Mouse (Mus musculus) liver, postnatal 0 days (tissue): ENCODE data around the gene Uba7. TPM values are rescaled to one million over a fixed set of nuclear protein-coding genes. Genes with fewer than 3 reads are reported as not detected.
A peak's percentile ranks its signal among the peaks of the same experiment; 100 is the strongest.

Experiments
- ATAC-seq: fragments of 200-750 bp; cut with Nextera tagmentation; 2 replicates; pipeline ENCODE4 v1.8.0; 2017; ENCODE audit warnings: mild to moderate bottlenecking, moderate library complexity
- DNase-seq: peaks from one replicate; pipeline ENCODE4 v3.0.0-alpha.2; 2016
- H3K27ac ChIP-seq: fragments of 300-500 bp; sonication (generic); 2 replicates; pipeline ENCODE4 v1.5.1; 2014; ENCODE audit warnings: antibody characterized with exemption, moderate library complexity, mild to moderate bottlenecking, low read depth
- H3K27me3 ChIP-seq: fragments of 300-500 bp; sonication (generic); 2 replicates; pipeline ENCODE4 v1.6.1; 2014; ENCODE audit warnings: low read length, control low read depth, mixed read lengths; ENCODE audit not compliant: insufficient read depth
- H3K36me3 ChIP-seq: fragments of 300-500 bp; sonication (generic); replicated peaks from 2 replicates; pipeline ENCODE4 v1.6.1; 2014; ENCODE audit warnings: mild to moderate bottlenecking, control low read depth, low read length, moderate library complexity, mixed read lengths; ENCODE audit not compliant: insufficient read depth
- H3K4me1 ChIP-seq: fragments of 300-500 bp; sonication (generic); 2 replicates; pipeline ENCODE4 v1.6.1; 2014; ENCODE audit warnings: antibody characterized with exemption, mild to moderate bottlenecking, control low read depth; ENCODE audit not compliant: insufficient read depth
- H3K4me2 ChIP-seq: fragments of 300-500 bp; sonication (generic); 2 replicates; pipeline ENCODE4 v1.6.1; 2014; ENCODE audit warnings: low read depth, mild to moderate bottlenecking, low read length, moderate library complexity, mixed read lengths
- H3K4me3 ChIP-seq: fragments of 300-500 bp; sonication (generic); 2 replicates; pipeline ENCODE4 v1.5.1; 2014; ENCODE audit warnings: low read depth, low read length
- H3K9ac ChIP-seq: fragments of 300-500 bp; sonication (generic); replicated peaks from 2 replicates; pipeline ENCODE4 v1.6.1; 2014; ENCODE audit warnings: mild to moderate bottlenecking, moderate library complexity
- H3K9me3 ChIP-seq: fragments of 300-500 bp; sonication (generic); 2 replicates; pipeline ENCODE4 v1.6.1; 2016; ENCODE audit warnings: mild to moderate bottlenecking, control low read depth, low read length, mixed read lengths
- CTCF ChIP-seq: sonication (generic); IDR thresholded peaks from 2 replicates; pipeline ENCODE4 v1.5.1; 2016; ENCODE audit warnings: antibody characterized with exemption, low read depth
- EP300 ChIP-seq: IDR thresholded peaks from 2 replicates; pipeline ENCODE4 v1.6.1; 2016; ENCODE audit warnings: antibody characterized with exemption, low read depth, mild to moderate bottlenecking
- WGBS: fragments of 180-500 bp; shearing (Covaris S2); extraction: QIAGEN DNeasy Blood & Tissue Kit; methylation state at CpG from one replicate; pipeline ENCODE4 v1.1.7; 2014; ENCODE audit not compliant: insufficient replicate concordance; 5-methylcytosine and 5-hydroxymethylcytosine counted together
- polyA plus RNA-seq: library from polyadenylated mRNA; unstranded; fragments of >200 nt; fragmentation: Nextera tagmentation; extraction: Ambion mirVana; gene quantifications from 2 replicates; pipeline ENCODE4 v1.2.1, GENCODE M21; 2015

Uba7 gene
- polyA plus RNA-seq, 1 experiment from 2014 or later = 33.2 TPM

- Histone ChIP-seq H3K27me3 (peaks cover 30% of the 10 kb centered on the region), H3K4me2 (peak within 1 kb of the TSS; percentile 68), H3K9me3 (no peaks in the 10 kb centered on the region), H3K27ac (no peak within 1 kb of the TSS), H3K4me3 (peak within 1 kb of the TSS; percentile 39), H3K36me3 (no peaks in the 10 kb centered on the region), H3K9ac (0 out of 2 replicates have a peak within 1 kb of the TSS, but pooled peaks have one; percentile 11), H3K4me1 (peaks cover 10% of the 10 kb centered on the region)
- ATAC-seq (no peak), DNase-seq (no peak)
- WGBS = 43% methylated on average over 3 of the region's 3 CpGs
- TF ChIP-seq CTCF = no peak
- no peak for TF ChIP-seq EP300
Measured at GRCm38 (mm10) chr9:107935374-107935773, 39.9 kb upstream of the Uba7 start, which contains the start of gene Camkv. Camkv (plus strand) TSS chr9:107935674.

DNA sequence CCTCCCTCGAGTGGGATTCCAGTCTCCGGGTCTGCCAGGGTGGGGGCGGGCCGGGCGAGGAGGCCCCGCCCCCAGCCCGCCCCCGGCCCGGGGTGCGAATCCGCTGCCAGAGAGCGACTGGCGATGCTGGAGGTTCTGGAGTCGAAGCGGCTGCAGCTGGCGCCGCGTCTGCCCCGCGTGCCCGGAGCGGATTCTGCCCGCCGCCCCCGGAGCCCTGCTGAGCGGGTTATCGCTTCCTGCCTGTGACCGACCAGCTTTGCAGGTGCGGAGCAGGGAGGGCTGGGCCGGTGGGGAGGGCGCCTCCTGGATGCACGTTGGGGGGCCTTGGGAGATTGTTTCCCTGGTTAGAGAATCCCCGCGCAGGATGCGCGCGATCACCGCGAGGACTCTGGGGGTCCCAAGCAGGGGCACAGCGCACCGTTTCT, 39.5 kb upstream of the Uba7 start:
- no peak for DNase-seq
- no peak for TF ChIP-seq EP300
- no peak for TF ChIP-seq CTCF
- Histone ChIP-seq H3K9ac (0 out of 2 replicates have a peak overlapping the region, but pooled peaks have one; percentile 11), H3K36me3 (no peaks in the 10 kb centered on the region), H3K27me3 (peaks cover 30% of the 10 kb centered on the region), H3K4me2 (peak overlapping the region; percentile 68), H3K27ac (no peak overlapping the region), H3K9me3 (no peaks in the 10 kb centered on the region), H3K4me3 (peak overlapping the region; percentile 39), H3K4me1 (peaks cover 10% of the 10 kb centered on the region)
- ATAC-seq = 0 out of 2 replicates have a peak, but pooled peaks have one; percentile 7
- under 1% methylated on average over 40 of the region's 41 CpGs for WGBS

- 0 out of 2 replicates have a peak overlapping the region, but pooled peaks have one; percentile 11 for H3K9ac ChIP-seq
- H3K9me3 ChIP-seq = no peaks in the 10 kb centered on the region
- ATAC-seq (0 out of 2 replicates have a peak, but pooled peaks have one; percentile 10), DNase-seq (no peak)
- no peak for TF ChIP-seq EP300
- no peak for TF ChIP-seq CTCF
- WGBS = 4% methylated on average over 29 of the region's 29 CpGs
- no peaks in the 10 kb centered on the region for H3K36me3 ChIP-seq
- H3K4me1 ChIP-seq = peaks cover 10% of the 10 kb centered on the region
- peak overlapping the region; percentile 39 for H3K4me3 ChIP-seq
- peaks cover 30% of the 10 kb centered on the region for H3K27me3 ChIP-seq
- peak overlapping the region; percentile 68 for H3K4me2 ChIP-seq
- H3K27ac ChIP-seq = no peak overlapping the region
Measured at GRCm38 (mm10) chr9:107936215-107936822, 39.0 kb upstream of the Uba7 start.

DNA sequence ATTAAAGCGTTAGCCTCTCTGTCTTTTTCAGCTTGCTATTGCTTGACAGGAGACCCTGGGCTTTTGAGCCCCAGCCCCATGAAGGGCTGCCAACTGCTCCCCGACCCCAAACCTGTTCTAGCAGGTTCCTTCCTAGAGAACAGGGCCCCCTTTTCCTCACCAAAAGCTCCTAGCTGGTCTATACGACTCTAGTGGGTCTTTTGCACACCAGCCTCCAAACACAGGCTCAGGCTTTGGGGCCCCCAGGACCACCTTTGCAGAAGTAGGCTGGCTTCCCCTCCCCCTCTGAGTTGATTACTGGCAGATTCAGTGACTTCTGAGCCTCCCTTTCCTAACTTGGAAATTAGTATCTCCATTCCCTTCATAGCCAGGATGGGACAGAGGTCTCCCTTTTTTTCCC, 38.5 kb upstream of the Uba7 start:
- ATAC-seq = no peak
- Histone ChIP-seq H3K27ac (no peak overlapping the region), H3K4me2 (no peak overlapping the region), H3K9me3 (no peaks in the 10 kb centered on the region), H3K4me1 (peaks cover 10% of the 10 kb centered on the region), H3K36me3 (no peaks in the 10 kb centered on the region), H3K9ac (no peak overlapping the region), H3K27me3 (peaks cover 30% of the 10 kb centered on the region), H3K4me3 (no peak overlapping the region)
- no peak for TF ChIP-seq CTCF
- TF ChIP-seq EP300 = no peak
- WGBS = 41% methylated on average over 3 of the region's 3 CpGs
- DNase-seq = no peak

DNA sequence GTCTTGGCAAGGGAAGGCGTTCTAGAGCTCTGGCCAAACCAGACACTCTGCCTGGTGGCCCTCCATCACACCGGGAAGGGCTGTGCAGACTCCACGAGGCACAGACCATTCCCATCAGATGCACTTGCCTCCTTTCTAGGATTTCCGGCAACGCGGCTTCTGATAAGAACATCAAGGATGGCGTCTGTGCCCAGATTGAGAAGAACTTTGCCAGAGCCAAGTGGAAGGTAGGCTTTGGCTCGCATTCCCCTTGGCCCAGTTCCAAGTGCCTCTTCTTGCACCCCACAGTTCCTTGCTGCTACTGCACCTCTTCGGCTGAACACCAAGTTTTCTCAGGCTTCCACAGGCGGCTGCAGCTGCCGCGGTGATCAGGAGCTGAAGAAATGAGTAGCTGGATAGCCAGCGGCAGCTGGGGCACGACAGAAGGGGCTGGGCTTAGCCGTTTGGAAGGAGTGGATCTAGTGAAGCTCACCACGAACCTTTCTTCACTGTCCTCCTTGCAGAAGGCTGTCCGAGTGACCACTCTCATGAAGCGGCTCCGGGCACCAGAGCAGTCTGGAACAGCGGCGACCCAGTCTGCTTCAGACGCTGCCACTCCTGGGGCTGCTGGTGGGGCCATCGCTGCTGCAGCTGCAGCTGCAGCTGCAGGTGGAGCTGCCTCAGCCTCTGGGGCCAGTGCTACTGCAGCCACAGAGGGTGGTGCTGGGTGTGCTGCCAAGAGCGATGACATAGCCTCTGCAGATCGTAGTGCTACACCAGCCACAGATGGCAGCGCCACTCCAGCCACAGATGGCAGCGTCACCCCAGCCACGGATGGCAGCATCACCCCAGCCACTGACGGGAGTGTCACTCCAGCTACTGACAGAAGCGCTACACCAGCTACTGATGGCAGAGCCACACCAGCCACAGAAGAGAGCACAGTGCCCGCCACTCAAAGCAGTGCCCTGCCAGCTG, 27.8 kb upstream of the Uba7 start:
- Histone ChIP-seq H3K9ac (no peak overlapping the region), H3K4me2 (no peak overlapping the region), H3K27ac (no peak overlapping the region), H3K27me3 (no peaks in the 10 kb centered on the region), H3K4me1 (peaks cover 14% of the 10 kb centered on the region), H3K36me3 (no peaks in the 10 kb centered on the region), H3K9me3 (no peaks in the 10 kb centered on the region), H3K4me3 (no peak overlapping the region)
- TF ChIP-seq EP300 (no peak), CTCF (no peak)
- no peak for DNase-seq
- 82% methylated on average over 31 of the region's 31 CpGs for WGBS
- no peak for ATAC-seq

GRCm38 (mm10) chr9:107949184-107949921, 26.0 kb upstream of the Uba7 start:
- Histone ChIP-seq H3K9ac (no peak overlapping the region), H3K9me3 (no peaks in the 10 kb centered on the region), H3K36me3 (no peaks in the 10 kb centered on the region), H3K27ac (no peak overlapping the region), H3K27me3 (no peaks in the 10 kb centered on the region), H3K4me2 (no peak overlapping the region), H3K4me3 (no peak overlapping the region), H3K4me1 (peaks cover 14% of the 10 kb centered on the region)
- 67% methylated on average over 13 of the region's 13 CpGs for WGBS
- ATAC-seq (no peak), DNase-seq (no peak)
- TF ChIP-seq CTCF (no peak), EP300 (no peak)
